Mouse (Mus musculus) small intestine, adult 2 months (tissue): ENCODE results near the gene Sectm1b.

ENCODE experiments used
- CTCF ChIP-seq: fragments of 200-500 bp; IDR thresholded peaks from 2 replicates; pipeline ENCODE4 v1.5.1; 2012; ENCODE audit warnings: low read depth, mild to moderate bottlenecking, control low read depth, inconsistent platforms, low read length, moderate library complexity, mixed read lengths; ENCODE audit not compliant: insufficient replicate concordance, insufficient read length; ENCODE audit errors: extremely low read depth
- POLR2A ChIP-seq: fragments of 200-500 bp; IDR thresholded peaks from 2 replicates; pipeline ENCODE4 v1.6.1; 2012; ENCODE audit warnings: low read depth, mild to moderate bottlenecking, control low read depth, inconsistent platforms, low read length, moderate library complexity

DNA sequence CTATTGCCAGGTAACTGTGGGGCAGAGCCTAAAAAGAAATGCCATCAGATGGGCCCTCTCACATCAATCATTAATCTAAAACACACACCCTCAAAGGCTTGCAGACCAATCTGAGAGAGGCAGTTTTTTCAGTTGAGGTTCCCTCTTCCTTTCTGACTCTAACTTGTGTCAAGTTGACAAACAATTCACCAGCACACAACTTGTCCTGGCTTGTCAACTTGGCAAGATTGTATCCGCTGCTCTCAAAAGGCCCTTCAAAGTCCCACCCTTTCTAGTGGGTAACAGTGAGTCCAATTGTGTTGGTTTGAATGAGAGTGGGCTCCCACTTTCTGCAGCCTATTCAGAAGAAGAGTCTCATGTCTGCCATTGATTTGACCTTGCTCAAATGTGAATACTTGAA lies 18.1 kb downstream of the Sectm1b start:
- TF ChIP-seq CTCF (no peak), POLR2A (no peak)
